Mouse (Mus musculus) embryonic facial prominence, embryonic 14.5 days (tissue): ENCODE results near the gene Slc17a9. TPM values are rescaled to one million over a fixed set of nuclear protein-coding genes. Genes with fewer than 3 reads are reported as not detected.

Source experiments
- ATAC-seq: fragments of 200-750 bp; cut with Nextera tagmentation; 2 replicates; pipeline ENCODE4 v1.8.0; 2017; ENCODE audit warnings: low read depth, moderate number of reproducible peaks, moderate TSS enrichment
- DNase-seq: peaks from one replicate; pipeline ENCODE4 v3.0.0-alpha.2; 2015; ENCODE audit warnings: low spot score
- H3K27ac ChIP-seq: fragments of 300-500 bp; sonication (generic); replicated peaks from 2 replicates; pipeline ENCODE4 v1.5.1; 2014; ENCODE audit warnings: low read depth, mild to moderate bottlenecking, low read length, moderate library complexity
- H3K27me3 ChIP-seq: fragments of 300-500 bp; sonication (generic); replicated peaks from 2 replicates; pipeline ENCODE4 v1.6.1; 2014; ENCODE audit warnings: low read length; ENCODE audit not compliant: control insufficient read depth, insufficient read depth
- H3K36me3 ChIP-seq: fragments of 300-500 bp; sonication (generic); 2 replicates; pipeline ENCODE4 v1.6.1; 2014; ENCODE audit warnings: low read length, mixed read lengths; ENCODE audit not compliant: control insufficient read depth, insufficient read depth
- H3K4me1 ChIP-seq: fragments of 300-500 bp; sonication (generic); 2 replicates; pipeline ENCODE4 v1.6.1; 2014; ENCODE audit warnings: antibody characterized with exemption, low read length; ENCODE audit not compliant: control insufficient read depth, insufficient read depth
- H3K4me2 ChIP-seq: fragments of 300-500 bp; sonication (generic); 2 replicates; pipeline ENCODE4 v1.6.1; 2014; ENCODE audit warnings: low read depth, mild to moderate bottlenecking, low read length, moderate library complexity, mixed read lengths
- H3K4me3 ChIP-seq: fragments of 300-500 bp; sonication (generic); 2 replicates; pipeline ENCODE4 v1.5.1; 2014; ENCODE audit warnings: low read depth, mild to moderate bottlenecking, low read length
- H3K9ac ChIP-seq: fragments of 300-500 bp; sonication (generic); 2 replicates; pipeline ENCODE4 v1.6.1; 2014; ENCODE audit warnings: low read depth, mild to moderate bottlenecking, low read length, moderate library complexity, mixed read lengths
- H3K9me3 ChIP-seq: fragments of 300-500 bp; sonication (generic); 2 replicates; pipeline ENCODE4 v1.6.1; 2016; ENCODE audit warnings: low read length; ENCODE audit not compliant: control insufficient read depth
- WGBS: fragments of 180-500 bp; shearing (Covaris S2); extraction: QIAGEN DNeasy Blood & Tissue Kit; methylation state at CpG from one replicate; pipeline ENCODE4 v1.1.7; 2014; 5-methylcytosine and 5-hydroxymethylcytosine counted together
- polyA plus RNA-seq: library from polyadenylated mRNA; unstranded; fragments of >200 nt; fragmentation: Nextera tagmentation; extraction: Ambion mirVana; gene quantifications from 2 replicates; pipeline ENCODE4 v1.2.1, GENCODE M21; 2014

Slc17a9 gene
- polyA plus RNA-seq, 1 experiment from 2014 or later: 2.9 TPM

DNA sequence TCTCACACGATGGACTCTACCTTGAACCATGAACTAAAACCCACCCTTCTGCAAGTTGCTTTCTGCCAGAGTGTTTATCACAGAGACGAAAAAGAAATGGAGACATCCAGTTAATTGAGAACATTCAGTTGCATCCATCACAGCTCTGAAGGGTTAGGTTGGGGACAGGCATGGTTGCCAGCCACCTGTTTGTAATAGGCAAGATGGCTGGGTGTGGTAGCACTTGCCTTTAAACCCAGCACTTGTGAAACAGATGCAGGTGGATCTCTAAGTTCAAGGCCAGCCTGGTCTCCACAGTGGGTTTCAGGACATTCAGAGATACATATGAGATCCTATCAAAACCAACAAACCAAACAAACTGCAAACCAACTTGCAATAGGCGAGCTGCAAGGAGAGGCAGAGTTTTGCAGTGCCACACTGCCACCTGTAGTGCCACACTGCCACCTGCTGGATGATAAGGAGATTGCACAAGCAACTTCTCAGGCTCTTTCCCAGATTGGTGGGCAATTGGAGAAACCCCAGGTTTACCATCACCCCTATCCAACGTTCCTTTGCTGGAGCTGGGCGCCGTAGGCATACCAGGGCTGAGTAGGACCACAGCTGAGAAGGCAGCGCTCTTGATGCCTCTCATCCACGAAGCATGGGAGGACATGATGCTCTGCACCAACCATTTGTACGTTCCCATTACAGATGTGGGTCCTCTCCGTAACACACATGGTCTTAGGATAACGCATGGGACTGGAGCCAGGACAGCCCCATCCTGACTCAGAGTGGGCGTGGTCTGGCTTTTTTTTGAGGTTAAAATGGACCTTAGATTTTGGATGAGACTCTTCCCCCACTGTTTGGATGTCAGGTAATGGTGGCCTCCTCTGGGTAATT, 54.4 kb downstream of the Slc17a9 start:
- Histone ChIP-seq H3K9me3 (no peaks in the 10 kb centered on the region), H3K36me3 (no peaks in the 10 kb centered on the region), H3K4me1 (no peaks in the 10 kb centered on the region), H3K27me3 (peaks cover 57% of the 10 kb centered on the region), H3K4me3 (no peak overlapping the region), H3K9ac (no peak overlapping the region), H3K4me2 (no peak overlapping the region), H3K27ac (no peak overlapping the region)
- 24% methylated on average over 12 of the region's 12 CpGs for WGBS
- DNase-seq: peak; percentile 61
- no peak for ATAC-seq

DNA sequence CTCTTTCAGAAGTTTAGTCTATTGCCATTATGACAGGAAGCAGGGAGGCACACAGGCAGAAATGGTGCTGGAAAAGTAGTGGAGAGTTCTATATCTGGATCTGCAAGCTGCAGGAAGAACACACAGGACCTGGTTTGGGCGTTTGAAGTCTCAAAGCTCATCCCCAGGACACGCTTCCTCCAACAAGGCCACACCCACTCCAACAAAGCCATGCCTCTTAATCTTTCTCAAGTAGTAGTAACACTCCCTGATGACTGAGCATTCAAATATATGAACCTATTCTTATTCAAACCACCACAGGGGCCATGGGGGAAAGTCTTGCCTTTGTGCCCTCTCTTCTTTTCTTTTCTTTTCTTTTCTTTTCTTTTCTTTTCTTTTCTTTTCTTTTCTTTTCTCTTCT, 55.2 kb downstream of the Slc17a9 start:
- H3K9me3 ChIP-seq: no peaks in the 10 kb centered on the region
- H3K27me3 ChIP-seq: peaks cover 51% of the 10 kb centered on the region
- DNase-seq (no peak), ATAC-seq (no peak)
- H3K9ac ChIP-seq: no peak overlapping the region
- no peaks in the 10 kb centered on the region for H3K4me1 ChIP-seq
- 19% methylated on average over 2 of the region's 2 CpGs for WGBS
- H3K36me3 ChIP-seq: no peaks in the 10 kb centered on the region
- no peak overlapping the region for H3K27ac ChIP-seq
- no peak overlapping the region for H3K4me3 ChIP-seq
- no peak overlapping the region for H3K4me2 ChIP-seq

DNA sequence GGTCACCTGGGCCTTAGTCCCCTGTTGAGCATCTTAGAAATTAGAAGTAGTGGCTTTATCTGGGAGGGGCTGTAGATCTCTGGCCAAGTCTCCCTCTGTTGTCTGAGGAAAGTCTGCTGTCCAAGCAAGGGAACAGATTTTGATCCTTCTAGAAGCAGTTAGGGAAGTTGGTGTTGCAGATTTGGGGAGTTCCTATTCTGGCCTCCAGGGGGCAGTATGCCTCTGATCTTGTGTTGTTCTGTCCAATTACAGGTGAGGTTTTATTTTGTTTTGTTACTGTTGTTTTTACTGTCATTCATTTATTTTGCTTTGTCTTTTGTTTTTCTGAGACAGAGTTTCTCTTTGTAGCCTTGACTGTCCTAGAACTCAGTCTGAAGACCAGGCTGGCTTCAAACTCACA, 61.7 kb downstream of the Slc17a9 start:
- H3K36me3 ChIP-seq: no peaks in the 10 kb centered on the region
- no peaks in the 10 kb centered on the region for H3K9me3 ChIP-seq
- ATAC-seq (no peak), DNase-seq (no peak)
- H3K27me3 ChIP-seq: peaks cover 10% of the 10 kb centered on the region
- no peaks in the 10 kb centered on the region for H3K4me1 ChIP-seq
- no peak overlapping the region for H3K27ac ChIP-seq
- H3K4me2 ChIP-seq: no peak overlapping the region
- no peak overlapping the region for H3K4me3 ChIP-seq
- H3K9ac ChIP-seq: no peak overlapping the region

DNA sequence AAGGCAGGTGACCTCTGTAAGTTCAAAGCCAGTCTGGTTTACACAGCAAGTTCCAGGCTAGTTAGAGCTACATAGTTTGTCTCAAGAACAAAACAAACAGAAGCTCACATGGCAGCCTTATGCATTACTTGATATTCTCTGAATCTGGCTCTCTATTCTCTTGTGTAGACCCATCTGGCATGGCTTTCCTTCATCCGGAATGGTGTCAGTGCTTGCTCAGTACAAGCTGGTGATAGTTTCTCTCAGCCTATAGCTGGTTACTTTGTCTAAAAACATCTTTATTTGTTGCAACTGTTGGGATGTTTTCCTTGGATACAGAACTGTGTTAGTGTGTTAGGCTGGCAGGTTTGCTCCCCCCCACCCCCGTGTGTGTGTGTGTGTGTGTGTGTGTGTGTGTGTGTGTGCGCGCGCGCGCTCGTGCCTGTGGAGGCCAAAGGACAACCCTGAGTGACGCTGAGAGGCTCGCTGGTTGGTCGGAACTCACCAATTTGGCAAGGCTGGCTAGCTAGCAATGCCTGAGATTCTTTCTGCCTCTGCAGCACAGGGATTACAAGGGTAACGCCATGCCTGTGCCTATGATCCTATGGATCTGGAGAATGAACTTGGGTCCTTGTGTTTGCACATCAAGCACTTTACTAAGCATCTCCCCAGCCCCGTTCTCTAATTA, 62.6 kb downstream of the Slc17a9 start:
- 68% methylated on average over 13 of the region's 13 CpGs for WGBS
- H3K27ac ChIP-seq: no peak overlapping the region
- H3K27me3 ChIP-seq: peaks cover 10% of the 10 kb centered on the region; the same call in 1 of the 2 replicates
- no peaks in the 10 kb centered on the region for H3K9me3 ChIP-seq
- DNase-seq: no peak
- no peaks in the 10 kb centered on the region for H3K4me1 ChIP-seq
- ATAC-seq: no peak
- no peak overlapping the region for H3K4me3 ChIP-seq
- no peaks in the 10 kb centered on the region for H3K36me3 ChIP-seq
- H3K9ac ChIP-seq: no peak overlapping the region
- H3K4me2 ChIP-seq: no peak overlapping the region

DNA sequence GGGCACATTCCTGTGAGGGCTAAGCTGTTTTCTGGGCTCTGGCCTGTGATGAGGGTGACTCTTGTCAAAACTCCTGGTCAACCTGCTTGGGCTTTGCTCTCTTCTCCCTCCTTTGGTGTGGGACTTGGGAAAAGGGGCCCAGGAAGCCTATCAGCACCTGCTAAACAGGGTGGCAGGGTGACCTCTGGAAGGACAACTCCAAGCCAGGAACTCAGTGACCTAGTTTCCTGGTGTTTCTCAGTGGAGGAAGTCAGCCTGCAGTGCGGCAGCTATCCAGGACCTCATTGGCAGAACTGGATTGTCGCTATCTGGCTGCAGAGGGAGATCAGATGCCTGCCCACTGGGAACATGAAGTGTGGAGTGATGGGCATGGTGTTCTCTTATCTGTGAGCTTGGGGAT, 63.3 kb downstream of the Slc17a9 start:
- ATAC-seq: no peak
- no peaks in the 10 kb centered on the region for H3K36me3 ChIP-seq
- H3K4me1 ChIP-seq: no peaks in the 10 kb centered on the region

DNA sequence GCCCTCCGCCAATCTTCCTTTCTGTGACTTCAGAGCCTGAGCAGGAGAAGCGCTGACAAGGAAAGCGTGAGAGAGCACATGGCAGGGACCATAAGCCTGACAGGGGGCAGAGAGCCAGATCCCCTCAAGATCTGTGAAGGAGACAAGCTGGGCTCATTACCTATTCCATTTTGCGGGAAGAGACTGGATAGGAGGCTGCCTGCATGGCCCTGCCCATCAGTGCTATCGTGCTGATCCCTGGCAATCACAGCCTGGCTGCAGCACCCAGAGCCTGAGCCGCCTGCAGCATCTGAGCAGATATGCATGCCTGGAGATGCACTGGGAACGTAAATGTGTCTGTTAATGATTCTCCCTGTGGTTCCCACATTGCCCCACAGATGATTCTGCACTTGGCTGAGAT, 63.8 kb downstream of the Slc17a9 start:
- Histone ChIP-seq H3K27ac (no peak overlapping the region), H3K9ac (no peak overlapping the region), H3K4me2 (no peak overlapping the region), H3K4me3 (no peak overlapping the region), H3K4me1 (no peaks in the 10 kb centered on the region), H3K9me3 (no peaks in the 10 kb centered on the region), H3K27me3 (peaks cover 10% of the 10 kb centered on the region; the same call in 1 of the 2 replicates), H3K36me3 (no peaks in the 10 kb centered on the region)
- ATAC-seq (no peak), DNase-seq (no peak)
- WGBS: 13% methylated on average over 4 of the region's 7 CpGs

More for the DNA sequence above, 63.3 kb downstream of the Slc17a9 start:
- H3K4me3 ChIP-seq: no peak overlapping the region
- H3K27ac ChIP-seq: no peak overlapping the region
- no peak for DNase-seq
- no peaks in the 10 kb centered on the region for H3K9me3 ChIP-seq
- no peak overlapping the region for H3K9ac ChIP-seq
- H3K4me2 ChIP-seq: no peak overlapping the region
- 42% methylated on average over 2 of the region's 2 CpGs for WGBS
- H3K27me3 ChIP-seq: peaks cover 10% of the 10 kb centered on the region; the same call in 1 of the 2 replicates

DNA sequence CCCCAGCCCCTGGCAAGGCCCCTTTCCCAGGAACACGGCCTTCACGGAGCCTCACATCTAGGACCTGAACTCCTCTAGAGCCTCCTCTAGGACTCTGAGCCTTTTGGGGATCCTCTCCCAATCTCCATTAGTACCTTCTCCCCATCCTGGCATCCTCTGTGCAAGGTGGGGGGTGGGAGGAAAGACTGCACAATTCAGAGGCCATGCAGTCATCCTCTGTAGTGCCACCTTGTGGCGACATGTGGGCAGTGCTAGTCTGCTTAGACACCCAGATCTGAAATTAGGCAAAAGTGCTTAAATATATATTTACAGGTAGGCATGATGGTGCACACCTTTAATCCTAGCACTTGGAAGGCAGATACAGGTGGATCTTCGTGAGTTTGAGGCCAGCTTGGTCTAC, 66.6 kb downstream of the Slc17a9 start:
- Histone ChIP-seq H3K27ac (no peak overlapping the region), H3K9ac (no peak overlapping the region), H3K4me2 (no peak overlapping the region), H3K4me1 (no peaks in the 10 kb centered on the region), H3K27me3 (peaks cover 10% of the 10 kb centered on the region; the same call in 1 of the 2 replicates), H3K4me3 (no peak overlapping the region), H3K9me3 (no peaks in the 10 kb centered on the region), H3K36me3 (no peaks in the 10 kb centered on the region)
- 47% methylated on average over 4 of the region's 4 CpGs for WGBS
- DNase-seq: peak; percentile 18
- ATAC-seq: no peak
